Mouse (Mus musculus) thymus, postnatal 10 days (tissue): ENCODE measurements at regions not wholly inside any gene's neighbourhood (a gene's known extent, or its start where the extent isn't known, plus 50 kb on each side); places are given as distances from the start of the nearest gene placed in this dataset.

Experiments used
- DNase-seq, 2 experiments: peaks; one replicate each; pipeline ENCODE4 v3.0.0; 2021; ENCODE audit warnings: low spot score in 2 of 2

GRCm38 (mm10) chr15:33759496-33759895, 598.2 kb downstream of the 9430069I07Rik start:
- no peak for DNase-seq

DNA sequence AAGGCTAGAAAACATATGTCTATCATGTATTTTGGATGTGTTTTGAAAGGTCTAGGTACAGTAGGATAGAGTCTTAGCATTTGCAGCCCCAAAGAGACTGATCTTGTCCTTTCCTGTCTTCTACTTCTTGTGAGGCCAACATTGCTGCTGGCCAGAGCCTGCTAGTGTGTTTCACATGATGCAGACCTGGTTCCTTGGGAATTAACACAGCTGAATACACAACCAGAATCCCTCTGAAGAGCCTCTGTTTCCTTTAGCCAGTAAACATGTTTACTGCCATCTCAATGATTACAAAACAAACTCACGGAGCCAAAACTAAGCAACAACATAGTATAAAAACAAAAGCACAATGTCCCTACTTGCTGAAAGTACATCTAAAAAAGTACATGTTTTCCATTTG, 598.9 kb downstream of the 9430069I07Rik start:
- no peak for DNase-seq
